Mouse (Mus musculus): ENCODE measurements around the gene Adra1d. TPM values are rescaled to one million over a fixed set of nuclear protein-coding genes. Genes with fewer than 3 reads are reported as not detected.

Adra1d gene
- polyA plus RNA-seq, 1 experiment from 2014 or later, result 0.44 TPM

DNA sequence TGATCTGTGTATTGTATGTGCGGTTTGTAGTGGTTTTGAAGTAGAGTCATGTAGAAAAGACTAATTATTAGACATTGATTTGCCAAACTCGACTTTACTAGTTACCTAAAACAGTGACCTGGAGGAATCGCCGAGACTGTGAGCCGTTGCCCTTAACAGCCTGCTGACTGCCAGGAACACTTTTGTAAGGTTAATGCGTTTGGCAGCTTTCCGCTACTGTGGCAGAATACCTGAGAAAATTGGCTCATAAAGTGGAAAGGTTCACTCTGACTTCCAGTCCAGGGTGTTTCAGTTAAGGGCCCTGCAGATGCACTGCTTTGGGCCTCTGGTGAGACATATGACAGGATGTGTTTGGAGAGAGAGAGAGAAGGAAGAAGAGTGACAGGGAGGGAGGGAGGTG is 30.8 kb downstream of the Adra1d start:
- TF ChIP-seq CTCF (IDR thresholded peaks at IDR 0.05; ENCODE audit: low read depth) (no peak), EP300 (optimal IDR thresholded peaks at IDR 0.05) (no peak)
- WGBS, result 84% methylated on average over 7 of the region's 7 CpGs
- H3K4me3 ChIP-seq (ENCODE audit: low read depth, low read length), result no peak overlapping the region
- no peak overlapping the region for H3K9ac ChIP-seq (ENCODE audit: low read length)
- no peaks in the 10 kb centered on the region for H3K9me3 ChIP-seq (ENCODE audit: control insufficient read depth, low read length)
- DNase-seq (ENCODE audit: low spot score) (no peak), ATAC-seq (ENCODE audit: low FRiP score, low TSS enrichment) (no peak)
- H3K4me2 ChIP-seq (replicated peaks; ENCODE audit: low read depth), result no peak overlapping the region
- H3K27me3 ChIP-seq (ENCODE audit: control insufficient read depth, insufficient read depth, low read length), result no peaks in the 10 kb centered on the region
- no peaks in the 10 kb centered on the region for H3K4me1 ChIP-seq (replicated peaks; ENCODE audit: control insufficient read depth, insufficient read depth)
- H3K36me3 ChIP-seq (ENCODE audit: control insufficient read depth, insufficient read depth, low read length), result no peaks in the 10 kb centered on the region
- no peak overlapping the region for H3K27ac ChIP-seq (replicated peaks)

GRCm38 (mm10) chr2:131530623-131531008 is 31.5 kb downstream of the Adra1d start:
- no peaks in the 10 kb centered on the region for H3K27me3 ChIP-seq (ENCODE audit: control insufficient read depth, insufficient read depth, low read length)
- WGBS, result 20% methylated on average over 9 of the region's 9 CpGs
- H3K9ac ChIP-seq (ENCODE audit: low read length), result no peak overlapping the region
- no peaks in the 10 kb centered on the region for H3K9me3 ChIP-seq (ENCODE audit: control insufficient read depth, low read length)
- no peak overlapping the region for H3K4me3 ChIP-seq (ENCODE audit: low read depth, low read length)
- ATAC-seq (ENCODE audit: low FRiP score, low TSS enrichment) (peak; percentile 35; the same call in 1 of the 2 replicates), DNase-seq (ENCODE audit: low spot score) (peak; percentile 50)
- no peaks in the 10 kb centered on the region for H3K36me3 ChIP-seq (ENCODE audit: control insufficient read depth, insufficient read depth, low read length)
- H3K27ac ChIP-seq (replicated peaks), result no peak overlapping the region
- no peak overlapping the region for H3K4me2 ChIP-seq (replicated peaks; ENCODE audit: low read depth)
- TF ChIP-seq CTCF (IDR thresholded peaks at IDR 0.05; ENCODE audit: low read depth), result peak; percentile 76
- TF ChIP-seq EP300 (optimal IDR thresholded peaks at IDR 0.05), result no peak
- no peaks in the 10 kb centered on the region for H3K4me1 ChIP-seq (replicated peaks; ENCODE audit: control insufficient read depth, insufficient read depth)

- H3K4me2 ChIP-seq (replicated peaks; ENCODE audit: low read depth), result no peak overlapping the region
- no peaks in the 10 kb centered on the region for H3K4me1 ChIP-seq (replicated peaks; ENCODE audit: control insufficient read depth, insufficient read depth)
- H3K27me3 ChIP-seq (ENCODE audit: control insufficient read depth, insufficient read depth, low read length), result no peaks in the 10 kb centered on the region
- H3K4me3 ChIP-seq (ENCODE audit: low read depth, low read length), result no peak overlapping the region
- no peaks in the 10 kb centered on the region for H3K9me3 ChIP-seq (ENCODE audit: control insufficient read depth, low read length)
- WGBS, result 33% methylated on average over 11 of the region's 11 CpGs
- peak; percentile 61 for DNase-seq (ENCODE audit: low spot score)
- ATAC-seq (ENCODE audit: low FRiP score, low TSS enrichment), result peak; percentile 61
- H3K36me3 ChIP-seq (ENCODE audit: control insufficient read depth, insufficient read depth, low read length), result no peaks in the 10 kb centered on the region
- no peak overlapping the region for H3K27ac ChIP-seq (replicated peaks)
- no peak overlapping the region for H3K9ac ChIP-seq (ENCODE audit: low read length)
- TF ChIP-seq CTCF (IDR thresholded peaks at IDR 0.05; ENCODE audit: low read depth) (peak; percentile 91), EP300 (optimal IDR thresholded peaks at IDR 0.05) (no peak)
These were observed 32.0 kb downstream of the Adra1d start for GRCm38 (mm10) chr2:131529898-131530622.

GRCm38 (mm10) chr2:131527061-131527460 is 35.0 kb downstream of the Adra1d start:
- H3K4me2 ChIP-seq (replicated peaks; ENCODE audit: low read depth), result no peak overlapping the region
- no peak overlapping the region for H3K4me3 ChIP-seq (ENCODE audit: low read depth, low read length)
- ATAC-seq (ENCODE audit: low FRiP score, low TSS enrichment) (no peak), DNase-seq (ENCODE audit: low spot score) (peak; percentile 42)
- 49% methylated on average over 3 of the region's 3 CpGs for WGBS
- H3K4me1 ChIP-seq (replicated peaks; ENCODE audit: control insufficient read depth, insufficient read depth), result no peaks in the 10 kb centered on the region
- no peaks in the 10 kb centered on the region for H3K27me3 ChIP-seq (ENCODE audit: control insufficient read depth, insufficient read depth, low read length)
- TF ChIP-seq EP300 (optimal IDR thresholded peaks at IDR 0.05) (no peak), CTCF (IDR thresholded peaks at IDR 0.05; ENCODE audit: low read depth) (peak; percentile 74)
- H3K9ac ChIP-seq (ENCODE audit: low read length), result no peak overlapping the region
- no peaks in the 10 kb centered on the region for H3K36me3 ChIP-seq (ENCODE audit: control insufficient read depth, insufficient read depth, low read length)
- no peak overlapping the region for H3K27ac ChIP-seq (replicated peaks)
- no peaks in the 10 kb centered on the region for H3K9me3 ChIP-seq (ENCODE audit: control insufficient read depth, low read length)

DNA sequence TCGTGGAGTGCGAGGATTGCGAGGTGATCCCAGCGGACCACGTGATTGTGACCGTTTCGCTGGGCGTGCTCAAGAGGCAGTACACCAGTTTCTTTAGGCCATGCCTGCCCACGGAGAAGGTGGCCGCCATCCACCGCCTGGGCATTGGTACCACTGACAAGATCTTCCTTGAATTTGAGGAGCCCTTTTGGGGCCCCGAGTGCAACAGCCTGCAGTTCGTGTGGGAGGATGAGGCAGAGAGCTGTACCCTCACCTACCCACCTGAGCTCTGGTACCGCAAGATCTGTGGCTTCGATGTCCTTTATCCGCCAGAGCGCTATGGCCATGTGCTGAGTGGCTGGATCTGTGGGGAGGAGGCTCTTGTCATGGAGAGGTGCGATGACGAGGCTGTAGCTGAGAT is 41.3 kb downstream of the Adra1d start:
- no peaks in the 10 kb centered on the region for H3K27me3 ChIP-seq (ENCODE audit: control insufficient read depth, insufficient read depth, low read length)
- ATAC-seq (ENCODE audit: low FRiP score, low TSS enrichment) (no peak), DNase-seq (ENCODE audit: low spot score) (no peak)
- H3K36me3 ChIP-seq (ENCODE audit: control insufficient read depth, insufficient read depth, low read length), result no peaks in the 10 kb centered on the region
- H3K4me1 ChIP-seq (replicated peaks; ENCODE audit: control insufficient read depth, insufficient read depth), result no peaks in the 10 kb centered on the region
- no peak overlapping the region for H3K27ac ChIP-seq (replicated peaks)
- no peak overlapping the region for H3K4me3 ChIP-seq (ENCODE audit: low read depth, low read length)
- no peaks in the 10 kb centered on the region for H3K9me3 ChIP-seq (ENCODE audit: control insufficient read depth, low read length)
- TF ChIP-seq CTCF (IDR thresholded peaks at IDR 0.05; ENCODE audit: low read depth), result no peak
- no peak for TF ChIP-seq EP300 (optimal IDR thresholded peaks at IDR 0.05)
- no peak overlapping the region for H3K9ac ChIP-seq (ENCODE audit: low read length)
- WGBS, result 95% methylated on average over 19 of the region's 19 CpGs
- H3K4me2 ChIP-seq (replicated peaks; ENCODE audit: low read depth), result no peak overlapping the region

GRCm38 (mm10) chr2:131518790-131519189 is 43.3 kb downstream of the Adra1d start:
- Histone ChIP-seq H3K27ac (replicated peaks) (no peak overlapping the region), H3K9me3 (ENCODE audit: control insufficient read depth, low read length) (no peaks in the 10 kb centered on the region), H3K4me3 (ENCODE audit: low read depth, low read length) (no peak overlapping the region), H3K4me2 (replicated peaks; ENCODE audit: low read depth) (no peak overlapping the region), H3K9ac (ENCODE audit: low read length) (no peak overlapping the region), H3K27me3 (ENCODE audit: control insufficient read depth, insufficient read depth, low read length) (no peaks in the 10 kb centered on the region), H3K4me1 (replicated peaks; ENCODE audit: control insufficient read depth, insufficient read depth) (no peaks in the 10 kb centered on the region), H3K36me3 (ENCODE audit: control insufficient read depth, insufficient read depth, low read length) (no peaks in the 10 kb centered on the region)
- ATAC-seq (ENCODE audit: low FRiP score, low TSS enrichment) (no peak), DNase-seq (ENCODE audit: low spot score) (no peak)
- TF ChIP-seq EP300 (optimal IDR thresholded peaks at IDR 0.05) (no peak), CTCF (IDR thresholded peaks at IDR 0.05; ENCODE audit: low read depth) (no peak)
- WGBS, result 44% methylated on average over 3 of the region's 3 CpGs
